Mouse (Mus musculus) left cerebral cortex, adult 11 months (tissue): ENCODE measurements around the gene Bnip1.

Experiments used
- DNase-seq: peaks from one replicate; pipeline ENCODE4 v3.0.0; 2022; ENCODE audit warnings: low spot score

The Bnip1 gene

DNA sequence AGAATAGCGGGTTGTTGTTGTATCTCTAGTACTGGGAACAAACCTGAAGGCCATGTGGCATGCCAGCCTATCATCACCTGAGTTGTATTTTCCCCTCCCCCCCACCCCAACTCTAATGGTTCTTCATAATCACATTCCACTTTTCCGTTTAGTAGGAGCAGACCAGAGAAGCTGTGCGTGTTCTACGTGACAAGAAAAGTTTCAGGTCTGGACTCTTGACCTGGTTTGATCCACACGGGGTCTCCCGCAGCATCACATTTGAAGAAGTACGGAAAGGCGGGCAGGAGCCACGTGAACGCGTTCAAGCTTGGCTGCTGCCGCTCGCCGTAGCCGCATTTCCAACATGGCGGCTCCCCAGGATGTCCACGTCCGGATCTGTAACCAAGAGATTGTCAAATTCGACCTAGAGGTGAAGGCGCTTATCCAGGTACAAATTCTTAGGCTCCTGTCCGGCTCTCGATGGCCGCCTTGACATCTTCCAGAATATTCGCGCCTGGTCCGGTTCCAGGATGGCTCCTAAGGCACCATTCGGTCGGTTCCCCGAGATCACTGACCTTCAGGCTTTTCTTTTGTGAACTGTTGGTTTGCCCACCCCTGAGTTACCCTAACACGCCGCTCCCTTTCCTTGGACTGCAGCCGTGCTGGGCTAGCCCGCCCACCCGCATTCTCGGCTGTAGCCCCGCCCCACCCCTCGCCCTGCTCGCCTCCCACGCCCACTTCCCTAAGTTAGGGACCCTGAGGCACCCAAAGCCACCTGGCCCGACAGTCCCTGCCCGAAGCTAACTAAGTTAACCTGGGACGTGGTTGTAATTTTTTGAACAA lies at the start of gene Bnip1:
Gene Bnip1 (plus strand): TSS at position 317 of the 822 bp plus-strand sequence.
- peak; percentile 66 for DNase-seq

- no peak for DNase-seq
Observed at GRCm38 (mm10) chr17:26742581-26742980, 38.3 kb upstream of the Bnip1 start.

- no peak for DNase-seq
Observed at GRCm38 (mm10) chr17:26743294-26743693, 37.6 kb upstream of the Bnip1 start.

GRCm38 (mm10) chr17:26749975-26750374 lies 30.9 kb upstream of the Bnip1 start:
- DNase-seq: no peak

DNA sequence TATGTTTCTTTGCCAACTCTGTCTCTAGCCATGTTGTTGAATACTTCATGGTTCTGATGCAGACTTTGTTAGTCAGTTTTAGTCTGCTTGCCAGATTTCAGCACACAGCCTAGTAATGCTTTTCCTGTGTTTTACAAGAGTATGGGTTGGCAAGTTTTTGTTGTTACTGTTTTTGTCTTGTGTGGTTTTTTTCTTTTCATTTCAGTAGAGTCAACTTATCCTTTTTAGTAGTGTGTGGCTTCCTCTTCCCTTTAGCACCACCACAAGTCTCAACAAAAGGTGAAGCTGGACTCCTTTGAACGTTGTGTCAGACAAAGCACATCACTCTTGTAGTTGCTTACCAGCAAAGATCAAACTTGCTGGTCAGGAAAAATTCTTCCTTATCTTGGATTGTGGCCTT lies 28.6 kb upstream of the Bnip1 start:
- DNase-seq: no peak

DNA sequence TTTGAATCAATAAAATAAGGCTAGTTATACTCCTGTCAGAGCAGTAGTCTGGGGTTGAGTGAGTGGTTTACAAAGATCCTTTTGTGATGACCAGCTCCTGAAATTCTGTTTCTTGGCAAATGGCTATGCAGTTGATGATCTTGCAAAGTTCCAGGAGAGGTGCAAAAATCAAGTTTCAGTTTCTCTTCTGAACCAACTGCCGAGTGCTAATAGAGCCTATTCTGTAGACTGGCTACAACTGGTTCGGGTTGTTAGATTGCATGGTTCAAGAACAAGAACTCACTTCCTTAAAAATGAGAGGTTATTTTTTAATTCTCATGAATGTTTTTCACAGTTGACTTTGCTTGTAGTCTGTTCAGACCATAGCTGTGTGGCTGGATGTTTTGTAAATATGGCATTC lies 27.4 kb upstream of the Bnip1 start:
- no peak for DNase-seq

- DNase-seq: no peak
Observed at GRCm38 (mm10) chr17:26767100-26767753, 13.6 kb upstream of the Bnip1 start.

- DNase-seq: no peak
Observed at GRCm38 (mm10) chr17:26767754-26768124, 13.1 kb upstream of the Bnip1 start.

GRCm38 (mm10) chr17:26776211-26776610 lies 4.7 kb upstream of the Bnip1 start:
- DNase-seq: no peak

- DNase-seq: no peak
Observed at GRCm38 (mm10) chr17:26778001-26778400, 2.9 kb upstream of the Bnip1 start.

GRCm38 (mm10) chr17:26778430-26779100 lies 2.3 kb upstream of the Bnip1 start:
- no peak for DNase-seq

GRCm38 (mm10) chr17:26779471-26779870 lies 1.4 kb upstream of the Bnip1 start:
- DNase-seq: no peak

DNA sequence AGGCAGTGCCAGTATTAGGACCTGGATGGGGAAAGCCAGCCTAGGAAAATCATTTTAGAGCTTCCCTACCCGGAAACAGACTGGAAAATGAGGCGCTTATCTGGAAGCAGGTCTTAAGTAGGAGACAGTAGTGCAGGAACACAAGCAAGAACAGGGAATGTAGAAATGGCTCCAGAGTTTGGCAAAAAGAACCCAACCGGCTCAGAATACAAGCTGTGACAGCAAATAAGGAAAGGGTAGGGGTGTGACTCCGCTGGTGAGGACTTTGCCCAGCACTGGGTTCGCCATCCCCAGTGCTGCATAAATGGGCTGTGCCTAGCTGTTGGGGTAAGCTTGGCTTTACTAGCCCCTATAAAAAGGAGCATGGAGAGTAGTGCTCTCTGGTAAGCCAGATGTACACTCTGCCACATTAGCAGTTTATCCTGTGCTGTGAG lies 761 bp downstream of the Bnip1 start:
- DNase-seq: no peak

DNA sequence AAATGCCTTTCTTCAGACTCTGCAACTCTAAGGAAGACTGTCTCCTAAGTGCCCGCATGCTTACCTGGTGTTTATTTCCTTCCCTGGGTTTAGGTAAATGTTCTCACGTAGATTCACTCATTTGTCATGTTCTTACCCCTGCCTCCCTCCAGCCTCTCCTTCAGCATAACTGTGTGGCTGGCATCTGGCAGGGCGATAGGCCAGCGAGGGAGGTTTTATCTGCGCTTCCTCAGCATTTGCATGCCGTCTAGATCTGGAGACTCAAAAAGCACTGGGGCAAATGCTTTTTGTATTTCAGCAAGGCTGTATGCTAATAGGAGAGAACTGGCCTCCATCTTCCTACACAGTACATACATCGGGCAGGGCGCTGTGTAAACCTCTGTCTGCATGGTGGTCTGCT lies 3.7 kb downstream of the Bnip1 start:
- DNase-seq: no peak

- no peak for DNase-seq
Observed at GRCm38 (mm10) chr17:26786586-26786985, 5.7 kb downstream of the Bnip1 start.

GRCm38 (mm10) chr17:26788986-26789385 lies 8.1 kb downstream of the Bnip1 start:
- DNase-seq: no peak

DNA sequence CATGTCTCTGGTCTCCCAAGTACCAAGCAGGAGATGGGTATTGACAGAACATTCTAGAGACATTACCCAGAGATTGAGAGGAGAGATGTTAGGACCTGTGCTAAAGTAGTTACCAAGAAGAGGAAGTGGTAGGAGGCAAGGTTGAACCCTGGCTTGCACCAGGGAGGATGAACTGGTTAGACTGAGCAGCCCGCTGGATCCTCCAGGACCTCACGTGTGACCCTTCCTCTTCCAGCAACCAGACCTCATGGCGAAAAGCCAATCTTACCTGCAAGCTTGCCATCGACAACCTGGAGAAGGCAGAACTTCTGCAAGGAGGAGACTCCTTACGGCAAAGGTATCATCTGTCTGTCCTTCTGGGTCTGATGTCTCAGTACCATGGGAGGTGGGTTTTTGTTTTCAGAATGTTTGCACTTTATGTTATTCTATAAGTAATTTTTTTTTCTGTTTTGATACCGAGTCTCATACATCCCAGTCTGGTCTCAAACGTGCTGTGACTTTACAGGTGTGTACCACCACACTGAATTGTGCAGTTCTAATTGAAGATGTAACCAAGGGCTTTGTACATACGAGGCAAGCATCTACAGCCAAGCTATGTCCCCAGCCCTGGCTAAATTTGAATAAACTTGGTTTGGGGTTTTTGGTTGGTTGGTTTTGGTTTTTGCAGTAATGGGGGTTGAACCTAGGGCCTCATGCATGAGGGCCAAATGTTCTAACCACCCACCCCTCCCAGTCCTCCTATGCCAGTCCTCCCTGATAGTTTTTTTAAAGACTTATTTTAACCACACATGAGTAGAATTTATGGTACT lies 8.8 kb downstream of the Bnip1 start:
- no peak for DNase-seq

DNA sequence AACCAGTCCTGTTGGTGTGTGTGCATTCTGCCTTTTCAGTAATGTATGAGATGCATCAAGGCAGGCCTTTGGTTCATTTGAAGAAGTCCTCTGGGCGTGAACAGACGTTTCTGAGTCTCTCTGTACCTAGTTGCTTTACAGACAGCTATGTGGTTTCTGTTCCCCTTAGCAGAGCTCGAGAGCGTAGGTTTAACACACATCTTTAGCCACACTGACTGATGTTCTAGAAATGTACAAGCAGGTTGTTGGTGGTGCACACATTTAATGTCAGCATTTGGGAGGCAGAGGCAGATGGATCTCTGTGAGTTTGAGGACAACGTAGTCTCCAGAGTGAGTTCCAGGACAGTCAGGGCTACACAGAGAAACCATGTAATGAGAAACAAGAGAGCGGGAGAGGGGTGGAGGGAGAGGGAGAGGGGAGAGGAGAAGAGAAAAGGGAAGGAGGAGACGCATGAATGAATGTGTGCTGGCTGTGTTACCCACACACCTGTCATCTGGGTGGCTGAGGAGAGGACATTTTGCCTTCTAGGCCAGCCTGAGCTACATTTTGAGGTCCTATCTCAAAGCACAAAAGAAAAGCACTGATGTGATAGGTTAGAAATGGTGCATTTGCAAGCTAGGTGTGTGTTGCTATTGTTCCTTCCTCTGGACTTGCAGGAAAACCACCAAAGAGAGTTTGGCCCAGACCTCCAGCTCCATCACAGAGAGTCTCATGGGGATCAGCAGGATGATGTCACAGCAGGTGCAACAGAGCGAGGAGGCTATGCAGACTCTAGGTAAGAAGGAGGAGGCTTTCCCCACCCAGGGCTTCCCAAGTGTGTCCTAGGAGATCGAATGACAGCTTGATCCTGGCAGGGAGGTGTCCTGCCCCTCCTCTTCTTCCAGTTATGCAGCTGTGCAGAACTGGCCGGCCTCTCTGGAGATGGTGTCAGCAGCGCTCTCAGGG lies 9.7 kb downstream of the Bnip1 start:
- DNase-seq: no peak

DNA sequence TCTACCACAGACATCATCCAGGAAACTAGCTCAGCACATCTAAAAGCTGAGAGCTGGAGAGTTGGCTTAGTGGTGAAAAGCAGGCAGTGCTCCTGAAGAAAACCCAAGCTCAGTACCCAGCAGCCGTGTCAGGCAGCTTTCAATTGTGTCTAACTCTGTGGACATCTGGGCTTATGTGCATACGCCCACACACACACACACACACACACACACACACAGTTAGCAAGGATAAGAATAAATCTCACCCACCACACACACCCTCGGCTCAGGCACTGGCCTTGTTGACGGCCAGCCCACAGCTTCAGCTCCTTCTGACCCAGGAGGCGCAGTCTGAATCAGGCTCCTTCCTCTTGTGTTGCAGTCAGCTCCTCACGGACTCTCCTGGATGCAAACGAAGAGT lies 10.7 kb downstream of the Bnip1 start:
- peak; percentile 32 for DNase-seq

GRCm38 (mm10) chr17:26792096-26792495 lies 11.2 kb downstream of the Bnip1 start:
- no peak for DNase-seq
